Mouse (Mus musculus) splenic B cell, adult 2 months (primary cell): ENCODE results near the gene Gpr137.

ENCODE experiments used
- DNase-seq: peaks from one replicate; pipeline ENCODE4 v3.0.0-alpha.2; 2011; ENCODE audit warnings: low read depth, low spot score
- H3K27me3 ChIP-seq: 2 replicates; pipeline ENCODE4 v1.6.1; 2012; ENCODE audit warnings: mild to moderate bottlenecking, low read length, moderate library complexity, mixed read lengths; ENCODE audit not compliant: control insufficient read depth, poor library complexity, insufficient read depth, severe bottlenecking
- H3K36me3 ChIP-seq: 2 replicates; pipeline ENCODE4 v1.6.1; 2012; ENCODE audit warnings: mild to moderate bottlenecking, low read length, moderate library complexity, mixed read lengths; ENCODE audit not compliant: control insufficient read depth, poor library complexity, insufficient read depth, severe bottlenecking

The Gpr137 gene

GRCm38 (mm10) chr19:6978639-6978974 lies 36.3 kb upstream of the Gpr137 start:
- Histone ChIP-seq H3K27me3 (no peaks in the 10 kb centered on the region), H3K36me3 (peaks cover 1% of the 10 kb centered on the region; the same call in 1 of the 2 replicates)
- no peak for DNase-seq

GRCm38 (mm10) chr19:6977759-6978638 lies 35.7 kb upstream of the Gpr137 start:
- peaks cover 1% of the 10 kb centered on the region; the same call in 1 of the 2 replicates for H3K36me3 ChIP-seq
- DNase-seq = no peak
- H3K27me3 ChIP-seq = no peaks in the 10 kb centered on the region

GRCm38 (mm10) chr19:6975537-6976521 lies 33.5 kb upstream of the Gpr137 start, which contains the start of gene Plcb3:
TSS of gene Plcb3 (minus strand) at chr19:6976470.
- peak; percentile 60 for DNase-seq
- no peaks in the 10 kb centered on the region for H3K27me3 ChIP-seq
- 0 out of 2 replicates have a peak, but pooled peaks cover 1% of the 10 kb centered on the region for H3K36me3 ChIP-seq

- 0 out of 2 replicates have a peak, but pooled peaks cover 1% of the 10 kb centered on the region for H3K36me3 ChIP-seq
- H3K27me3 ChIP-seq = no peaks in the 10 kb centered on the region; the same call in none of the 2 replicates
- peak; percentile 75 for DNase-seq
These were observed 32.2 kb upstream of the Gpr137 start, which contains the start of gene Ppp1r14b for GRCm38 (mm10) chr19:6974211-6975205. TSS of gene Ppp1r14b (plus strand) at chr19:6974968.

GRCm38 (mm10) chr19:6973581-6974190 lies 31.4 kb upstream of the Gpr137 start:
- Histone ChIP-seq H3K27me3 (no peaks in the 10 kb centered on the region; the same call in none of the 2 replicates), H3K36me3 (0 out of 2 replicates have a peak, but pooled peaks cover 1% of the 10 kb centered on the region)
- no peak for DNase-seq

GRCm38 (mm10) chr19:6972247-6972917 lies 30.1 kb upstream of the Gpr137 start:
- no peaks in the 10 kb centered on the region; the same call in none of the 2 replicates for H3K27me3 ChIP-seq
- DNase-seq = no peak
- H3K36me3 ChIP-seq = no peaks in the 10 kb centered on the region

- Histone ChIP-seq H3K27me3 (no peaks in the 10 kb centered on the region; the same call in none of the 2 replicates), H3K36me3 (no peaks in the 10 kb centered on the region)
- DNase-seq = no peak
These were observed 29.4 kb upstream of the Gpr137 start for GRCm38 (mm10) chr19:6971644-6972043.

- no peaks in the 10 kb centered on the region; the same call in none of the 2 replicates for H3K27me3 ChIP-seq
- no peaks in the 10 kb centered on the region for H3K36me3 ChIP-seq
- DNase-seq = no peak
These were observed 28.3 kb upstream of the Gpr137 start for GRCm38 (mm10) chr19:6970460-6971085.

- Histone ChIP-seq H3K36me3 (no peaks in the 10 kb centered on the region), H3K27me3 (no peaks in the 10 kb centered on the region; the same call in none of the 2 replicates)
- DNase-seq = peak; percentile 85
These were observed 27.5 kb upstream of the Gpr137 start for GRCm38 (mm10) chr19:6969665-6970381.

- no peak for DNase-seq
- Histone ChIP-seq H3K36me3 (no peaks in the 10 kb centered on the region), H3K27me3 (no peaks in the 10 kb centered on the region; the same call in none of the 2 replicates)
These were observed 27.0 kb upstream of the Gpr137 start for GRCm38 (mm10) chr19:6969291-6969664.

- no peak for DNase-seq
- H3K27me3 ChIP-seq = no peaks in the 10 kb centered on the region; the same call in none of the 2 replicates
- H3K36me3 ChIP-seq = peaks cover 1% of the 10 kb centered on the region; the same call in 1 of the 2 replicates
These were observed 26.4 kb upstream of the Gpr137 start for GRCm38 (mm10) chr19:6968491-6969271.
